Mouse (Mus musculus): ENCODE results near the gene Myo5c.

GRCm38 (mm10) chr9:75258792-75259191 is 27.0 kb downstream of the Myo5c start:
- TF ChIP-seq CTCF (IDR thresholded peaks at IDR 0.05; ENCODE audit: extremely low read depth, insufficient read length, insufficient replicate concordance, low read depth, low read length) (no peak), POLR2A (IDR thresholded peaks at IDR 0.05; ENCODE audit: low read depth, low read length) (no peak)
